Mouse (Mus musculus) ES-Bruce4 (cell line): ENCODE measurements at regions not wholly inside any gene's neighbourhood (a gene's known extent, or its start where the extent isn't known, plus 50 kb on each side); places are given as distances from the start of the nearest gene placed in this dataset.

ENCODE experiments used
- CTCF ChIP-seq: IDR thresholded peaks from one replicate; pipeline ENCODE4 v1.8.1; 2011; ENCODE audit warnings: low read depth, low read length
- EP300 ChIP-seq: IDR thresholded peaks from 2 replicates; pipeline ENCODE4 v1.6.1; 2011; ENCODE audit warnings: low read depth, low read length; ENCODE audit not compliant: insufficient read depth

DNA sequence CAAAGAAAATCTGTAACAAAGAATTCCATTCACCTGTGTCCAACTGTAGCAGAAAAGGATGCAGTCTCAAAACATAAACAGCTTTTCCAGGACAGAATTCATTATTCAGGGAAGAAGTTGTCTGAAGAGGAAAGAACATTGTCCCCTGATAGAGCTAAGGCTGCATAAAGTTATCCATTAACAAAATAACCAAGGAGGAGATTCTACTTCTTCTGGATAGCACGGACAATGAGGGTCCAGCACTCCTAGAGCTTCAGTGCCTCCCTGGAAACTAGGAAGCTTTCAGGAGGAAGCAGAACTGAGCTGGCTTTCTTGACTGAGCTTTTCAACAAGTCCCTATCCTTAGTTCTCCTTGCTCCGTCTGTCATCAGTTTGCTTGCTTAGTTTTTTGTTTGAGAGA lies 55.2 kb upstream of the Egfr start:
- TF ChIP-seq CTCF: no peak
- no peak for TF ChIP-seq EP300
